Mouse (Mus musculus) gastrocnemius, postnatal 10 days (tissue): ENCODE measurements at regions not wholly inside any gene's neighbourhood (a gene's known extent, or its start where the extent isn't known, plus 50 kb on each side); places are given as distances from the start of the nearest gene placed in this dataset.

Source experiments
- DNase-seq: peaks from one replicate; pipeline ENCODE4 v3.0.0; 2021; ENCODE audit warnings: mixed read lengths

GRCm38 (mm10) chr16:30873493-30874211 lies 207.6 kb downstream of the Xxylt1 start:
- peak; percentile 52 for DNase-seq

GRCm38 (mm10) chr16:30875235-30875829 lies 205.9 kb downstream of the Xxylt1 start:
- DNase-seq = no peak

- no peak for DNase-seq
These were observed 202.4 kb downstream of the Xxylt1 start for GRCm38 (mm10) chr16:30878821-30879220.

GRCm38 (mm10) chr16:30879878-30880277 lies 201.4 kb downstream of the Xxylt1 start:
- DNase-seq = no peak

DNA sequence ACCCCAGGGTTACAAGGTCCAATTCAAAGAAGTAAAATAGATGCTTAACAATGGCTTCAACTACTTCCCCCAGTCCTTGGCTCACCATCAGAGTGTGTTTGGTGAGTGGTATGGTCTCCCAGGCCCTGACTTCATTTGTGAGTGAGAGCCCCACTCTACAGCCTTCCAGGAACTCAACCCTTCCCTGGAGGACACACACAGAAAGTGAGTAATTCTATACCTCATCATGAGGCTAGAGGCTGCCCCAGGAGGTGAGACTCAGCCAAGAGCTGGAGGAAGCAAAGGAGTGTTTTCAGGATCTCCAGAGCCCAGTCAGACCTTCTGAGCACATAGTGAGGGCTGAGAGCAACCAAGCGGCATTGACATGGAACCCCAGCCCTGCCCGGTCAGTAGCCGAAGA lies 200.6 kb downstream of the Xxylt1 start:
- DNase-seq = no peak

DNA sequence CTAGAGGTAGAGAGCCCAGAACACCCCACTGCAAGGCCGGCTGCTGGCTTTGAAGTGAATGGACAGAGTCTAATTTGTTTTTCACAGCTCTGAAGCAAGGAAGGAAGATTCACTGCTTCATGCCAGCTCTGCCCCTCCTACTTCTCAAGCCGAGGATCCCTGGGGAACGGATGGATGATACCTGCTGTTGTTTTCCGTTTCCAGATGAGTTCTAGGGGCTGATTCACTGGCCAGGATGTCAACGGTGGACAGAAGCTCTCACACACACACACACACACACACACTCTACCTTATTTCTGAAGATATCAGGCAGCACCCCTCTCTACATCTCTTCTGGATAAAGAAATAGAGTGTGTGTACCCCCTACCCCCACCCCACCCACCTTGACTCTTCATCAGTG lies 200.0 kb downstream of the Xxylt1 start:
- DNase-seq = no peak

DNA sequence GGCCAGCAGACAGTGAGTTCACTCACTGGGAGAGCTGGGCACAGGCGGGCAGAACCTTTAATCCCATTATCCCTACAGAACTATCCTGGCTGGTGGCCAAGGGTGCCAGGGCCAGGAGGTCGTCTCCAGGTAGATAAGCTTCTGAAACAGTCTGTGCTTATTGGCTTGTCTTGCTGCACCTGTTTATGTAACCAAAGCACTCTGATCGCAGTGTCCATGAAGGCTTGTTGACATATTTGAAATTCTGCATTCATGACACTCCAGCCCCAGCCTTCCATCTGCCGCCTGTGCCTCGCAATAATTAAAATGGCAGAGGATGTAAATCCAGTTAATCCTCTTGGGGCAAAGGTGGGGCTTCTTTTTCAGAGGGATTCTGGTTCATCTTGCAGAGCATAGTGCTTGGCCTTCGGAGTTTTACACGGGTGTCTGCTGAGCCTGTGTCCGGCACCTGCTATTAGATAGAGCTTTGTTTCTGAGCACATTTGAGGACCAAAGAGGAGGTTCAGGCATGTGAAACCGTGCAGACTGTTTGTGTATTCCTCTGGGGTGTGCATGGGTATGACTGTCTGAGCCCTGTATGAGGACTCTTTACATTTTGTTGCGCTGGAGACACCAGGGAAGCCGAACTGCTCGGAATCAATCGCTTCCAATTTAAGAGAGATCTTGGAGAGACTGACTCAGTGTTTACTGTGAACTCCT lies 197.6 kb downstream of the Xxylt1 start:
- DNase-seq = no peak

- DNase-seq = no peak
These were observed 197.1 kb downstream of the Xxylt1 start for GRCm38 (mm10) chr16:30884189-30884551.

- DNase-seq = no peak
These were observed 194.2 kb downstream of the Xxylt1 start for GRCm38 (mm10) chr16:30886982-30887381.

GRCm38 (mm10) chr16:30887536-30887935 lies 193.7 kb downstream of the Xxylt1 start:
- DNase-seq = no peak

GRCm38 (mm10) chr16:30888556-30889323 lies 192.5 kb downstream of the Xxylt1 start:
- no peak for DNase-seq

GRCm38 (mm10) chr16:30892606-30893005 lies 188.6 kb downstream of the Xxylt1 start:
- no peak for DNase-seq

- no peak for DNase-seq
These were observed 187.1 kb downstream of the Xxylt1 start for GRCm38 (mm10) chr16:30894086-30894485.

GRCm38 (mm10) chr16:30895021-30895420 lies 186.2 kb downstream of the Xxylt1 start:
- no peak for DNase-seq

- DNase-seq = no peak
These were observed 183.9 kb downstream of the Xxylt1 start for GRCm38 (mm10) chr16:30897371-30897770.

DNA sequence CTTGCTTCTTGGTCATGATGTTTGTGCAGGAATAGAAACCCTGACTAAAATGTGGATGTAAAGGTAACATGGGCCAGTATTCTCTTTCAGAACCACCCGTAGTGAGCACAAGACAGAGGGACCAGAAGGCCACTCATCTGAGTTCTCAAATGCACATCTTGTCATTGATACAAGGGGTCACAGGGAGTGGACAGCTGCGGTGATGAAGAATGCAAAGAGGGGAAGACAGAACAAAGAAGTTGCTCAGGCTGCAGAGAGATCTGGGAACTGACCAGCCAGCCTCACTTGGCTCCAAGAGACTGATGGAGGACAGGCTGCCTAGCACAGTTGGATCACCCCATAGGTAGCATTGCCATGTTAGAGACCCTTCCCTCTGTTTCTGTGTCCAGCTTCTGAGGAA lies 181.1 kb downstream of the Xxylt1 start:
- DNase-seq = no peak

DNA sequence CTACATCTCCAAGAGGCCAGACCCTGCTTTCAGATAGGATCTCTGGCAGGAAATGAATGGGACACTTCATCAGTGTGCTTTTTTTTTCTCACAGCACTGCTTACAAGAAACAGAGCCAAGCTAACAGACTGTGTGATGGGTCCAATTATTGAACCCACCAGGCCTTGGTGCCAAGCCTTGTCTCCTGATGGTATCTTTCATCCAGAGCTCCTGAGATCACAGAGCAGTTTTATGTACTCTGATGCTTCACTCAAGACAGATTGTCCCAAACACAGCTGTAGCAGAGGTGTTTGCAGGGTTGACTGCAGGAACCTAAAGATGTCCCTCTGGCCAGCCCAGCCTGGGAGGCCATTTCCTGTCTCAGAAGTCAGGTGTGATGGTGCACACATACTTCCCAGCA lies 179.9 kb downstream of the Xxylt1 start:
- no peak for DNase-seq
